Mouse (Mus musculus): ENCODE results near the gene Junb. TPM values are rescaled to one million over a fixed set of nuclear protein-coding genes. Genes with fewer than 3 reads are reported as not detected.
A peak's percentile ranks its signal among the peaks of the same experiment; 100 is the strongest.

Junb gene
- total and polyA plus RNA-seq, 3 experiments = 41.6 to 72.7 TPM; not detected in 1

- H3K4me3 ChIP-seq (ENCODE audit: control insufficient read depth in 1 of 2, insufficient read depth in 1 of 2, low read depth in 2 of 2, low read length in 2 of 2) = no peak overlapping the region
- H3K79me2 ChIP-seq (ENCODE audit: control insufficient read depth, insufficient read depth, low read length, poor library complexity) = peaks cover 6% of the 10 kb centered on the region; the same call in 1 of the 2 replicates
- H3K4me1 ChIP-seq (ENCODE audit: control insufficient read depth in 1 of 2, insufficient read depth in 2 of 2, low read length in 2 of 2) = peaks cover 1 to 40% of the 10 kb centered on the region in 2 experiments
- TF ChIP-seq NELFE (IDR thresholded peaks at IDR 0.05; ENCODE audit: low read depth, low read length) (no peak), RAD21 (IDR thresholded peaks at IDR 0.05; ENCODE audit: low read depth, low read length) (no peak), TAL1 (IDR thresholded peaks at IDR 0.05; ENCODE audit: low read length) (no peak), GATA1 (IDR thresholded peaks at IDR 0.05; ENCODE audit: low read depth, low read length) (no peak), TCF12 (IDR thresholded peaks at IDR 0.05; ENCODE audit: low read depth, low read length) (no peak), SIN3A (IDR thresholded peaks at IDR 0.05; ENCODE audit: low read length) (no peak), CTCF (IDR thresholded peaks at IDR 0.05 in 2 of 3, conservative IDR thresholded peaks at IDR 0.05 in 1 of 3; ENCODE audit: control insufficient read depth in 1 of 3, insufficient read depth in 1 of 3, low read depth in 2 of 3, low read length in 3 of 3, poor library complexity in 1 of 3, severe bottlenecking in 1 of 3) (no peak), MEF2A (IDR thresholded peaks at IDR 0.05; ENCODE audit: extremely low read depth, insufficient replicate concordance, low read depth, low read length, poor library complexity, severe bottlenecking) (no peak), CHD2 (IDR thresholded peaks at IDR 0.05; ENCODE audit: low read length) (no peak), HCFC1 (IDR thresholded peaks at IDR 0.05; ENCODE audit: low read depth, low read length) (no peak), USF1 (IDR thresholded peaks at IDR 0.05; ENCODE audit: low read depth, low read length) (no peak), USF2 (IDR thresholded peaks at IDR 0.05; ENCODE audit: borderline replicate concordance in 1 of 2, insufficient read depth in 1 of 2, low read depth in 1 of 2, low read length in 2 of 2) (no peak), ETS1 (IDR thresholded peaks at IDR 0.05; ENCODE audit: low read depth, low read length) (no peak), MAZ (IDR thresholded peaks at IDR 0.05; ENCODE audit: low read depth, low read length) (no peak), ZC3H11A (IDR thresholded peaks at IDR 0.05; ENCODE audit: low read depth, low read length) (no peak), EP300 (IDR thresholded peaks at IDR 0.05; ENCODE audit: low read depth in 1 of 2, low read length in 2 of 2) (no peak), ZMIZ1 (IDR thresholded peaks at IDR 0.05; ENCODE audit: low read depth, low read length) (no peak), BHLHE40 (IDR thresholded peaks at IDR 0.05; ENCODE audit: borderline replicate concordance, low read depth, low read length) (no peak), SMC3 (IDR thresholded peaks at IDR 0.05; ENCODE audit: low read depth, low read length) (no peak), MAX (IDR thresholded peaks at IDR 0.05; ENCODE audit: low read length) (no peak)
- H3K9me3 ChIP-seq (replicated peaks; ENCODE audit: insufficient read depth, low read length) = no peaks in the 10 kb centered on the region
- no peak overlapping the region for H3K9ac ChIP-seq (ENCODE audit: control insufficient read depth, low read depth, low read length, poor library complexity, severe bottlenecking)
- no peak for DNase-seq (ENCODE audit: low read depth, low spot score)
- no peaks in the 10 kb centered on the region for H3K27me3 ChIP-seq (ENCODE audit: control insufficient read depth in 1 of 2, insufficient read depth in 2 of 2, low read length in 2 of 2)
- peaks cover 0 to 33% of the 10 kb centered on the region in 2 experiments; a peak in 2 of 4 replicates for H3K36me3 ChIP-seq (ENCODE audit: control insufficient read depth in 1 of 2, insufficient read depth in 2 of 2, low read length in 2 of 2)
- no peak overlapping the region for H3K27ac ChIP-seq (ENCODE audit: control insufficient read depth, low read depth, low read length)
Measured at GRCm38 (mm10) chr8:84987903-84988302, 9.4 kb upstream of the Junb start.

- no peak for TF ChIP-seq ZNF384 (IDR thresholded peaks at IDR 0.05; ENCODE audit: low read depth, low read length)
- TF ChIP-seq NRF1 (IDR thresholded peaks at IDR 0.05; ENCODE audit: insufficient read depth, low read depth, low read length, poor library complexity, severe bottlenecking) = no peak
- no peak for TF ChIP-seq CHD2 (IDR thresholded peaks at IDR 0.05; ENCODE audit: low read length)
- Histone ChIP-seq H3K9ac (ENCODE audit: control insufficient read depth, low read depth, low read length, poor library complexity, severe bottlenecking) (no peak overlapping the region; the same call in none of the 2 replicates), H3K9me3 (replicated peaks; ENCODE audit: insufficient read depth, low read length) (no peaks in the 10 kb centered on the region), H3K4me3 (ENCODE audit: control insufficient read depth in 1 of 2, insufficient read depth in 1 of 2, low read depth in 2 of 2, low read length in 2 of 2) (no peak overlapping the region), H3K4me1 (ENCODE audit: control insufficient read depth in 1 of 2, insufficient read depth in 2 of 2, low read length in 2 of 2) (peaks cover 4 to 46% of the 10 kb centered on the region in 2 experiments), H3K27me3 (ENCODE audit: control insufficient read depth in 1 of 2, insufficient read depth in 2 of 2, low read length in 2 of 2) (no peaks in the 10 kb centered on the region), H3K27ac (ENCODE audit: control insufficient read depth, low read depth, low read length) (peak overlapping the region; percentile 91), H3K36me3 (ENCODE audit: control insufficient read depth in 1 of 2, insufficient read depth in 2 of 2, low read length in 2 of 2) (peaks cover 0 to 37% of the 10 kb centered on the region in 2 experiments; a peak in 2 of 4 replicates), H3K79me2 (ENCODE audit: control insufficient read depth, insufficient read depth, low read length, poor library complexity) (peaks cover 6% of the 10 kb centered on the region; the same call in 1 of the 2 replicates)
- DNase-seq (ENCODE audit: low read depth, low spot score) = no peak
Measured at GRCm38 (mm10) chr8:84987388-84987787, 8.9 kb upstream of the Junb start.
